Mouse (Mus musculus): ENCODE results near the gene 4931423N10Rik.
"Not testable (repeated sequence)": the region's sequence is repeated elsewhere in the genome, so short reads cannot be mapped to it uniquely, and the experiment has no call there.

4931423N10Rik gene

DNA sequence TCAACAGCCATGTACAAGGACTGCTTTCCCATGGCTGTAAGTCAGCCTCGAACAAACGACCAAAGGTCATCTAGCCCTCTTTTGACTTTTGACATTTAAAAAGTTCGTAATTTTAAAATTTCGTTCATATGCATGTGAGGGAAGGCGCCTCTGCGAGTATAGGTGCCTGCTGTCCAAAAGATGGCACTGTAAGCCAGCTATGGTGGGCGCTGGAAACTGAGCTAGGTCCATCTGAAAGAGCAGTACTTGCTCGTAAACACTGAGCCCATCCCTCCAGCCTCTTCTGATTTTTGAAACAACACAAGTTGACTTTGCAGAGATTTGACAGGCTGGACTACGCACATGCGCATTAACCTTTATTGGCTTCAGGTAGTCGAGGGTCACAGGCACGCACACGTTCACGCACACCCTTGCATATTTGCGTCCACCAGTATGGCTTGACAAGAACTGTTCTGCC lies at the start of gene 4931423N10Rik:
TSS of gene 4931423N10Rik (plus strand) at position 407 of the 457 bp plus-strand sequence.
- DNase-seq (ENCODE audit: low read depth, low spot score): no peak

DNA sequence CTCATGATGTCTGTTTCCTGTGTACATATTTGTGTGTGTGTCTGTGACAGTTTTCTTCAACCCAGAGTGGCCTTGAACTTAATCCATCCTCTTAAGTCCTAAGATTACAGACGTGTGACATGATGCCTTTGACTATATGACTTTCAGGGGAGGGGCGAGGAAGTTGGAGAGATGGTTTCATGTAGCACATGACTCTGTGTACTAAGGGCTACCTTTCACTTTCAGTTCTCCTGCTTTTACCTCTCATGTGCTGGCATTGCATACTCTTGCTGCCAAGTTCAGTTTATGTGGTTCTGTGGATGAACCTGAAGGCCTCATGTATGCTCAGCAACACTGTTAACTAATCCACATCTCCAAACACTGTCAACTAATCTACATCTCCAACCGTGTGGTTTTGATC lies 35.0 kb upstream of the 4931423N10Rik start:
- DNase-seq (ENCODE audit: low read depth, low spot score): no peak

GRCm38 (mm10) chr2:23194366-23194765 lies 12.9 kb upstream of the 4931423N10Rik start:
- DNase-seq (ENCODE audit: low read depth, low spot score): no peak

DNA sequence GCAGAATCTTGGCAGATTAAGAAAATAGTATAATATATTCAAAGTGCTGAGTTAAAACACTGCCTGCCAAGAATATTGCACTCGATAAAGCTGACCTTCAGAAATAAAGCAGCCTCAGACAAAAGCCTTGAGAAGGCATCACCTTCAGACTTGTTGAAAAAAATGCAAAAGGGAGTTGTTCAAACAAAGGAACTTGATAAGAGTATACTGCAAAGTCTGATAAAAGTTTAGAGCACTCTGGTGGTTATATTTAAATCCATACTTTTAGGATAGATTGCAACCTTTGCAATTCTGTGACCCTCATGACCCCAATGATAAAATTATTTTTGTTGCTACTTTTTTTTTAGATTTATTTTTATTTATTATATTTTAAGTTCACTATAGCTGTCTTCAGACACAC lies 6.2 kb upstream of the 4931423N10Rik start:
- DNase-seq (ENCODE audit: low read depth, low spot score): no peak

DNA sequence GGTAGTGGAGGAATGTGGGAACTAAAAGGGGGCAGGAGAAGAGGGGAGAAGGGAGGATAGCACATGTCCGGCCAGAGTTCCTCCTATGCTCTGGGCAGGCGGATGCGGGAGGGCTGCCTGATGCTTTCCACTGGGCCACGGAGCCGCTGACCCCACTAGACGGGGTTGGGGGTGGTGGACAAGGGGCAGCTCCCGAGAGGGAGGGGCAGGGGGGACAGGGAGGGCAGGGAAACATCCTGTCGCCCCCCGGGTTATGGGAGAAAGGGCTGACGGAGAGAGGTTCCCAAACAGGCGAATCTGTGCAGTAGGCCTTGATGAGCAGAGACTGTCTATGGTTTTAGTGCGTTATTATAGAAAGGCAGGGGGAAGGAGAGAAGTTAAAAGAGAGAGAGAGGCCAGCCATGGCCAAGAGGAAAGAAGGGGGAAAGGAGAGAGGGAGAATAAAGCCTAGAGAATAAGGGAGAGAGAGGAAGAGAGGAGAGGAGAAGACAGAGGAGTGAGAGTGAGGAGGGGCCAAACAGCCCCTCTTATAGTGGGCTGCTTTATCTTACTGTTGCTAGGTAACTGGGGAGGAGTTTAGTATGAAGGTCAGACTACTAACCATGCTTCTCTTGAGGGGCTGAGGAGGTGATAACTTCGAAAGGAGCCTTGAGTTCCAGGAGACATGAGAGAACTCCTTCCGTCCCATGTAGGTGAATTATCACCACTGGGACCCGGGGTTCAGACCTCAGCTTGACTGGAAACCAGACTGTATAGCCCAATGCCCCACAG lies 4.2 kb upstream of the 4931423N10Rik start:
- DNase-seq (ENCODE audit: low read depth, low spot score): no peak

GRCm38 (mm10) chr2:23213661-23214060 lies 6.4 kb downstream of the 4931423N10Rik start:
- no peak for DNase-seq (ENCODE audit: low read depth, low spot score)

DNA sequence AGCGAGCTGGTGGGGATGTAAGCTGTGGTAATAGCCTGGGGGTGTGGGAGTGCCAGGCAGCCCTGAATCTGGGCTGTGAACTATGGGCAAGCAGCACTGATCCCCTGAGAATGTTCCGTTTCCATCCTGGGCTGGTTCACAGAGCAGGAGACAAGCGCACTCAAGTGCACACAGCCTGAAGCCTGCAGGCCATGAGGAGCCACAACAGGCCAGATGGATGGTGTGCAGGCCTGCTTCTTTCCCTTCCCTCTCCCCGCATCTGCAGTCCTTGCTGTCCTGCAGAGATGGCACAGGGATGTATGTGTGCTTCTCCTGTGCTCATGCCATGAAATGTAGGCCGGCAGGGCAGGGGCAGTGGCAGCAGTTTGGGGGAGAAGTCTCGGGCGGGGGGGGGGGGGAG lies 17.9 kb downstream of the 4931423N10Rik start:
- no peak for DNase-seq (ENCODE audit: low read depth, low spot score)

DNA sequence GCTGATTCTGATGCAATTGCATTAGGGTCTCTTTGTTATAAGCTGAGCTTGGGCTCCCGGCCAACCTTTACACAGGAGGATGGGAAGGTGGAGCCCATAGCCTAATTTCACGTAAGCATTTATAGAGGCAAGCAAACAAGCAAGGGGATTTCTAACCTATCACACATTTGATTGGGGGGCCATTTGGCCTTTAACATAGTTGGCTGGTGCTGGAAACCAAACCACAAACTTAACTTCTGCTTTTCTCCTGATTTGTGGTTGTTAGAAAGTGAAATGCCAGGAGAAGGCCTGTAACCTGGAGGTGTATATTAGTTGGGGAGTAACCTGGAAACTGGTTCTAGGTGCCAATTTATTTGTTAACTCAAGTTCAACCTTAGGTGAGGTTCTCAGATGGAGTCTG lies 21.2 kb downstream of the 4931423N10Rik start:
- DNase-seq (ENCODE audit: low read depth, low spot score): no peak

- DNase-seq (ENCODE audit: low read depth, low spot score): no peak
Observed at GRCm38 (mm10) chr2:23234065-23234773, 26.9 kb downstream of the 4931423N10Rik start.

DNA sequence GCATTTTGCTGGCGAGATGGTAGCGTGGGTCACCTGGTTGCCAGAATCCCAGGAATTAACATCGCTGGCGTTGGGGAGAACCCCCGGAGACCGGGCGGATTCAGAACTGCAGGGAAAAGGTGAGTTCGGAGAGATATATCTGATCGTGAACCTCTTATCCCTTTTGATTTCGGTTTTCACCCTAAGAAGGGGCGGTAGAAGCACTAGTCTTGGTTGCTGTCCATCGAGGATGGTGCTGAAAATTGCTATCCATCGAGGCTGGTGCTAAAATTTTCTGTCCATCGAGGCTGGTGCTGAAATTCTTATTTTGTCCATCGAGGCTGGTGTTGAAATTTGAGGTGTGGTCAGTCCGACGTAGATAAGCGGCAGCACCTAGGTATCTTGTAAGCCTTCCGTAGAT lies 83.7 kb downstream of the 4931423N10Rik start:
- DNase-seq (ENCODE audit: low read depth, low spot score): not testable (repeated sequence)

GRCm38 (mm10) chr2:23314869-23315268 lies 107.6 kb downstream of the 4931423N10Rik start:
- DNase-seq (ENCODE audit: low read depth, low spot score): no peak

Data from WW6 (cell line).